Comparison of ENCODE assay signal across 8 mouse cellular contexts in the genomic region with DNA sequence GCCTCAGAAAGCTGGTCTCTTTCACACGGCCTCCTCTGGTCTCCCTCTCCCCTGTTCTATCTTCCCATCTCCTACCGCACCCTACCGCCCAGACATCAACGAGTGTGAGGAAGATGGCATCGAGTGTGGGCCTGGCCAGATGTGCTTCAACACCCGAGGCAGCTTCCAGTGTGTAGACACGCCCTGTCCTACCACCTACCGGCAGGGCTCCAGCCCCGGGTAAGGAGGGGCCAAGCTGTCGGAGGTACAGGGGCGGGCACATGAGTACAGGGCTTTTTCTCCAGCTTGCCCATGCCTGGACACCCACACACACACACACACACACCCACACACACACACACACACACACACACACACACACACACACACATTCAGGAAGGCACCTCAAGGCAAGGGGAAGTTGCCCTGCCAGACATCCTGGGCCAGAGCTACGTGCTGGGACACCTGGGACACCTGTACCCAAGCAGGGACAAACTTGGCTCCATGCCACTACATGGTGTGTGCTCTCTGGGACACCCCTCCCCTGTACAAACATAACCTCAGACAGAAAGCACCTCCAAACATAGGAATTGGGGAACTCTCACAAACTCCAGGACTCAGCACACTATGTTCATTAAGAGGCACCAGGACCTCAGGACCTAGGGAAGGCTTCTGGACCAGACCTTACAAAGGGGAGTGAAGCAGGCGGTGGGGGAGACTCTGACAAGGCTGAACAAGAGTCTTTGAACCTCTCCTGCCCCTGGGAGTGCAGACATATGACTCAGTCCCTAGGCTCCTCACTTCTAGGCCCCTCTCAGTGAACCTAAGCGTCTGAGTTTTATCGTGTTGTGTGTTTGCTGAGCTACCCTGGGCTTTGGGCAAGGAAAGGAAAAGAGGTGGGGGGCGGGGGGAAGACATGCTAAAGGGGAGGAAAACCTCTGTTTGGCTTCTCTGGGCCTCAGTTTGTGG. TPM values are rescaled to one million over a fixed set of nuclear protein-coding genes. Genes with fewer than 3 reads are reported as not detected.
DNase-seq lines count a peak whose midpoint lies in the region; ATAC-seq and TF ChIP-seq lines count a peak whose summit lies in the region.

No protein-coding gene starts in this region.

- no peaks in the 10 kb centered on the region for H3K36me3 ChIP-seq in liver, adult 2 months (ENCODE audit: control insufficient read depth, insufficient read depth, low read length)
- no peaks in the 10 kb centered on the region for H3K36me3 ChIP-seq in embryonic facial prominence, embryonic 12.5 days
- H3K36me3 ChIP-seq in intestine, postnatal 0 days (ENCODE audit: control insufficient read depth, insufficient read depth): no peaks in the 10 kb centered on the region
- no peaks in the 10 kb centered on the region for H3K36me3 ChIP-seq in neural tube, embryonic 12.5 days

- H3K4me1 ChIP-seq in liver, adult 2 months (ENCODE audit: control insufficient read depth, insufficient read depth, low read length): peaks cover 33% of the 10 kb centered on the region
- H3K4me1 ChIP-seq in embryonic facial prominence, embryonic 12.5 days: peaks cover 10% of the 10 kb centered on the region; the same call in 1 of the 2 replicates
- H3K4me1 ChIP-seq in intestine, postnatal 0 days (replicated peaks; ENCODE audit: control insufficient read depth, insufficient read depth, low read length): peaks cover 18% of the 10 kb centered on the region
- H3K4me1 ChIP-seq in neural tube, embryonic 12.5 days: peaks cover 14% of the 10 kb centered on the region

- 17% methylated on average over 16 of the region's 16 CpGs for WGBS in liver, adult 2 months
- WGBS in embryonic facial prominence, embryonic 12.5 days: 39% methylated on average over 16 of the region's 16 CpGs
- 24% methylated on average over 16 of the region's 16 CpGs for WGBS in intestine, postnatal 0 days
- WGBS in neural tube, embryonic 12.5 days: 45% methylated on average over 16 of the region's 16 CpGs

- H3K9me3 ChIP-seq in embryonic facial prominence, embryonic 12.5 days: no peaks in the 10 kb centered on the region
- H3K9me3 ChIP-seq in intestine, postnatal 0 days (ENCODE audit: control insufficient read depth): no peaks in the 10 kb centered on the region
- H3K9me3 ChIP-seq in neural tube, embryonic 12.5 days: no peaks in the 10 kb centered on the region

- DNase-seq in liver, adult 2 months (ENCODE audit: extremely low read depth, low read depth, low spot score): peak; percentile 97
- DNase-seq in liver: no peak
- no peak for DNase-seq in layer of hippocampus, adult 8-10 months (ENCODE audit: low spot score in 2 of 2)
- DNase-seq in embryo, embryonic 11 days: no peak
- no peak for DNase-seq in right cerebral cortex, postnatal 4 days

- peak overlapping the region; percentile 95 for H3K9ac ChIP-seq in liver, adult 2 months (ENCODE audit: low read depth, low read length)
- peak overlapping the region; percentile 42; the same call in 1 of the 2 replicates for H3K9ac ChIP-seq in embryonic facial prominence, embryonic 12.5 days
- no peak overlapping the region for H3K9ac ChIP-seq in intestine, postnatal 0 days (ENCODE audit: low read depth, low read length)
- H3K9ac ChIP-seq in neural tube, embryonic 12.5 days: no peak overlapping the region

- TF ChIP-seq POLR2A in liver, adult 2 months (IDR thresholded peaks at IDR 0.05; ENCODE audit: extremely low read depth, insufficient read depth, low read length): 0 out of 2 replicates have a peak, but pooled peaks have one; percentile 30

- no peaks in the 10 kb centered on the region for H3K27me3 ChIP-seq in liver, adult 2 months (ENCODE audit: control insufficient read depth, insufficient read depth, low read length)
- peaks cover 43% of the 10 kb centered on the region for H3K27me3 ChIP-seq in embryonic facial prominence, embryonic 12.5 days
- no peaks in the 10 kb centered on the region for H3K27me3 ChIP-seq in intestine, postnatal 0 days (replicated peaks; ENCODE audit: control insufficient read depth, insufficient read depth, low read length)
- peaks cover 59% of the 10 kb centered on the region for H3K27me3 ChIP-seq in neural tube, embryonic 12.5 days (replicated peaks)

- no peaks in the 10 kb centered on the region for H3K79me2 ChIP-seq in liver, adult 2 months (ENCODE audit: control insufficient read depth, insufficient read depth, low read length)

- peak overlapping the region; percentile 83 for H3K4me2 ChIP-seq in embryonic facial prominence, embryonic 12.5 days (replicated peaks)
- H3K4me2 ChIP-seq in intestine, postnatal 0 days (replicated peaks; ENCODE audit: low read depth): peak overlapping the region; percentile 74
- peak overlapping the region; percentile 75 for H3K4me2 ChIP-seq in neural tube, embryonic 12.5 days (replicated peaks)

- peak overlapping the region; percentile 77 for H3K4me3 ChIP-seq in liver, adult 2 months (ENCODE audit: insufficient read depth, low read depth, low read length)
- H3K4me3 ChIP-seq in embryonic facial prominence, embryonic 12.5 days: peak overlapping the region; percentile 46; the same call in 1 of the 2 replicates
- peak overlapping the region; percentile 35; the same call in 1 of the 2 replicates for H3K4me3 ChIP-seq in intestine, postnatal 0 days (ENCODE audit: low read depth, low read length)
- peak overlapping the region; percentile 35; the same call in 1 of the 2 replicates for H3K4me3 ChIP-seq in neural tube, embryonic 12.5 days

- peak overlapping the region; percentile 93 for H3K27ac ChIP-seq in liver, adult 2 months (replicated peaks; ENCODE audit: insufficient read depth, low read depth, low read length)
- H3K27ac ChIP-seq in embryonic facial prominence, embryonic 12.5 days: no peak overlapping the region
- H3K27ac ChIP-seq in intestine, postnatal 0 days (ENCODE audit: low read depth, low read length): peak overlapping the region; percentile 87
- H3K27ac ChIP-seq in neural tube, embryonic 12.5 days: no peak overlapping the region

- TF ChIP-seq CTCF in liver, adult 2 months (IDR thresholded peaks at IDR 0.05; ENCODE audit: low read depth, low read length): peak; percentile 19; the same call in 1 of the 2 replicates
- TF ChIP-seq CTCF in intestine, postnatal 0 days (IDR thresholded peaks at IDR 0.05; ENCODE audit: low read depth): no peak

- no peak for ATAC-seq in embryonic facial prominence, embryonic 12.5 days (ENCODE audit: insufficient number of reproducible peaks, insufficient read depth, low FRiP score, low TSS enrichment)
- peak; percentile 72 for ATAC-seq in intestine, postnatal 0 days
- ATAC-seq in neural tube, embryonic 12.5 days (ENCODE audit: low FRiP score, low read depth): no peak

RNA-seq across cellular contexts. Expression of gene Ass1, which starts 10.7 kb away (rescaled TPM):
- 3,064 and 4,344 TPM in 2 replicates for total RNA-seq in liver, adult 2 months (2014; rRNA removed)
- 3,470 and 3,993 TPM in 2 replicates for polyA plus RNA-seq in liver, adult 2 months (2012; rRNA removed)
- polyA plus RNA-seq in embryonic facial prominence, embryonic 12.5 days (2016; fragmentation: Nextera tagmentation; extraction: Ambion mirVana): 9.3 and 14.1 TPM in 2 replicates
- 492 and 545 TPM in 2 replicates for polyA plus RNA-seq in intestine, postnatal 0 days (2015; fragmentation: Nextera tagmentation; extraction: Ambion mirVana)
- polyA plus RNA-seq in neural tube, embryonic 12.5 days (2016; fragmentation: Nextera tagmentation; extraction: Ambion mirVana): 27.3 and 33.0 TPM in 2 replicates
- total RNA-seq in layer of hippocampus, adult 8-10 months (2022): 10 to 100 TPM; 35.1 to 46.8 (median 38.7) TPM

Comparison
In these comparisons a context has a peak if more than half of its experiments do, and no peak if none do; other contexts are left out.
1. H3K27ac ChIP-seq: peak in liver, adult 2 months (single experiment) and intestine, postnatal 0 days (single experiment); none in embryonic facial prominence, embryonic 12.5 days (single experiment) and neural tube, embryonic 12.5 days (single experiment).
2. H3K9ac ChIP-seq: peak in liver, adult 2 months (single experiment) and embryonic facial prominence, embryonic 12.5 days (single experiment); none in intestine, postnatal 0 days (single experiment) and neural tube, embryonic 12.5 days (single experiment).
3. RNA of gene Ass1, which starts 10.7 kb away (polyA plus RNA-seq): 3,470 to 3,993 TPM in liver, adult 2 months and 492 to 545 TPM in intestine, postnatal 0 days; 27.3 to 33.0 TPM in neural tube, embryonic 12.5 days and 9.3 to 14.1 TPM in embryonic facial prominence, embryonic 12.5 days; every median in the first group is over 10 times any median in the second.
4. Peak in every context shown above with its lines, with median percentiles within 50 percentile points of each other: H3K4me3 ChIP-seq and H3K4me2 ChIP-seq.